Mouse (Mus musculus) CD4-positive, CD25-positive, alpha-beta regulatory T cell, adult 2 months (primary cell): ENCODE measurements around the gene Rhbdf2.
A peak's percentile ranks its signal among the peaks of the same experiment; 100 is the strongest.
"Not testable (repeated sequence)": the region's sequence is repeated elsewhere in the genome, so short reads cannot be mapped to it uniquely, and the experiment has no call there.

Experiments used
- DNase-seq: peaks from one replicate; pipeline ENCODE4 v3.0.0-alpha.2; 2012; ENCODE audit warnings: low read depth, low spot score

The Rhbdf2 gene

GRCm38 (mm10) chr11:116626299-116627071 lies at the start of gene Rhbdf2:
TSS of gene Rhbdf2 (minus strand) at chr11:116627019.
- DNase-seq, result no peak

GRCm38 (mm10) chr11:116676175-116676976 lies 49.6 kb upstream of the Rhbdf2 start:
- no peak for DNase-seq

GRCm38 (mm10) chr11:116675429-116675828 lies 48.6 kb upstream of the Rhbdf2 start:
- DNase-seq, result not testable (repeated sequence)

- no peak for DNase-seq
Observed at GRCm38 (mm10) chr11:116674616-116675379, 48.0 kb upstream of the Rhbdf2 start.

DNA sequence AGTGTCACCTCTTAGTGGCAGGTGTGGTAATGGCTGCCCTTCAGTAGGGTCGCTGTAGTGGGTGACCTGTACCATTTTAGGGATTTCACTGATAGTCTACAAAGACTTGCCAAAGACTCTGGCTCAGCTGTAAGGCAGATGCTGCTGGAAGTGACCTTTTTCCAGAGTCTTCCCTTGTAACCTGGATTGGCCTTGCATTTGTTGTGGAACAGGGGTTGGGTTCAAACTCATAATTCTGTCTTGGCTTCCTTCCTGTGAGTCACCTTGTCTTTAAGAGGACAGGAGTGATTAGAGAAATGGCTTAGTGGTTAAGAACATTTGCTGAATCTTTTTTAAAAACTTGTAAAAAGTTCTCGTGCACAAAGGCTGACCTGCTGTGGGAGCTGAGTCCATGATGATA lies 46.6 kb upstream of the Rhbdf2 start:
- no peak for DNase-seq

- no peak for DNase-seq
Observed at GRCm38 (mm10) chr11:116672595-116672994, 45.8 kb upstream of the Rhbdf2 start.

DNA sequence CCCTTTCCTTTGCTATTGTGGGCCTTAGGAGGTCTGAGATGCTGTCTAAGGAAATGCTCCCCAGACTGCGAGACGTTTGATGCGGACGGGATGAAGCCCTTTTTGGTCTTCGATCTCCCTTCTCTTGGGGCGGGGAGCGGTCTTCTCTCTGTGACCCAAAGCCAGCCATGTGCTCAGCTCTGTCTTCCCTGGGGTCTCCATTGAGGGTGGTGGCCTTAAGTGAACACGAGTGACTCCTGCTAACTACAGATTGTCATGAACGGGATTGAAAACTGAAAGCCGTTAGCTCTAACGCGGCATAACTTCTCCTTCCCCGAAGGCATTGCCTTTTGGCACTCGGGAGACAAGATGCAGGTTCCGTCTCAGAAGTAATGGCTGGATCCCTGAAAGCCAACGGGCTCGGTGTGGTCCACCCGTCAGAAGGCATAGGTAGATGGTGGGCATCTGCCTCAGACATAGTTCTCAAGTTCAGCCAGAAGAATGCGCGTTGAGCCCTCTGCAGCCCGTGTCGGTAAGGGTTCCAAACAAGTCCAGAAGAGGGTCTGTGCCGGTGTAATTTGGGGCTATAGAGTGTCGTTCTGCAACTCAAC lies 45.1 kb upstream of the Rhbdf2 start:
- DNase-seq, result no peak

DNA sequence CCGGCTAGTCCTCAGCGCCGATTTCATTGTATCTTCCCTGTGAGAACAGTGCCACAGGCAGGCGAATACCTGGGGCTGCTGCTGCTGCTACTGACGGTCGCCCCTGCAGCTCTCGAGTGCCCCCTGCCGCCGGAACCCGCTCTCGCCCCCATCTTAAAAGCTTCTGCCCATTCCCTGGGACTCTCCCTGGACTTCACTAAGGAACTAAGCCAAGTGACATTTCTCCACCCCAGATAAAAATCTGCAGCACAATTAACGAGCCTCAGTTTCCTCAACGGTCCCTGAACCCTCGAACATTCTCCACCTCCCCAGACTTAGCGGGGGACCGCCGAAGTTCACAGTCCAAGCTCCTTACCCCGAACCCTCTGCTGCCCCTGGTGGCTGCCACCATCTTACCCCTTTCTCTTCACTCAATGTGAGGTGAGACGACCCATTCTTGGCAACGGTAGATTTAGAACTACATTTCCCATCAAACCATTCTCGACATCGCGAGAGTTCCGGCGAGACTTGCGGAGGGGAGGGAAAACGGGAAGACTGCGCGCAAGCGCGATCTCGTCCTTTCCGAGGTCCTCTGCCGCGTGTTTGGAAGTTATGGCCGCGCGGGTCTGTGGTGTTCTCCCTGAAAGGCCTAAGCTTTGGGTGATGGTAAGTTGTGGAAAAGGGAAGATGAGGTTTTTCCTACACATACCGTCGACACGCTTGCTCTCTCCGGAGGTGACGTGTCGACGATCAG lies 44.5 kb upstream of the Rhbdf2 start:
- DNase-seq, result peak; percentile 100

- DNase-seq, result no peak
Observed at GRCm38 (mm10) chr11:116670386-116670785, 43.6 kb upstream of the Rhbdf2 start.

GRCm38 (mm10) chr11:116669787-116670365 lies 43.1 kb upstream of the Rhbdf2 start:
- peak; percentile 86 for DNase-seq

GRCm38 (mm10) chr11:116669316-116669715 lies 42.5 kb upstream of the Rhbdf2 start:
- DNase-seq, result peak; percentile 18

DNA sequence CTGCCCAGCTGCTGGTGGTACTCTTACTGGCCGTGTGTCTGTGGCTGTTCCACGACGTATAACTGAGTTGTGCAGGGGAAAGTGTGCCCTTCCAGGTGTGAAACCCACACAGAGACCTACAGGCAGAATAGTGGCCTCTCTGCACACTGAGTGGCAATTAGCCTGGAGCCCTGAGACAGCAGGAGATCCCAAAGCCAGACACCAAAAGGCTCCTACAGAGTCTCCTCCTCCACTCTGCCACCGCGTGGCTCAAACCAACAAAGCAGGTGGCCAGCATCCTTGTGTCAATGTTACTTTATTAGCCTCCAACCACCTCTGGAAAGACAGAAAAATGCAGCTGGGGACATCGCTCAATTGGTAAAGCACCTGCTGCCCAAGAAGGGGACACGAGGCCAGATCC lies 42.0 kb upstream of the Rhbdf2 start:
- DNase-seq, result no peak

DNA sequence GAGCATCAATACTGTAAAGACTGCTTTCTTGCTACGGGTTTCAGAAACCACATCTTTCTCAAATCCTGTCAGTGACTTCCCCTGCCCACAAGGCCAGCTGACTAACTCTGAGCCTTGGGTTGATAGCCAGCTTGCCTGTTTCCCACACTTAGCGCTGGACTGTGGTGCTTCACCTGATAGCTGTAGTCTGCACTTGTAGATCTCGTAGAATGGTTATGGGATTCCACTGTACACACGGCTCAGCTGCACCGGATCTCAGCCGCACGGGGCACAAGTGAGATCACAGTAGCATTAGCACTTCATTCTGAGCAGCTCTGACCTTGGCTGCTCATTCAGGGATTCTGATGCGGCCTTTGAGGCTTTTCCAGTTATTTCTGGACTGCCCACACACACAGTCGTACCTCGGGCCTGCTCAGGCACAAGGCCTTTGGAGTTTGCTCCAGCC lies 41.6 kb upstream of the Rhbdf2 start:
- DNase-seq, result no peak

GRCm38 (mm10) chr11:116667930-116668329 lies 41.1 kb upstream of the Rhbdf2 start:
- DNase-seq, result peak; percentile 35

GRCm38 (mm10) chr11:116667012-116667411 lies 40.2 kb upstream of the Rhbdf2 start:
- not testable (repeated sequence) for DNase-seq

DNA sequence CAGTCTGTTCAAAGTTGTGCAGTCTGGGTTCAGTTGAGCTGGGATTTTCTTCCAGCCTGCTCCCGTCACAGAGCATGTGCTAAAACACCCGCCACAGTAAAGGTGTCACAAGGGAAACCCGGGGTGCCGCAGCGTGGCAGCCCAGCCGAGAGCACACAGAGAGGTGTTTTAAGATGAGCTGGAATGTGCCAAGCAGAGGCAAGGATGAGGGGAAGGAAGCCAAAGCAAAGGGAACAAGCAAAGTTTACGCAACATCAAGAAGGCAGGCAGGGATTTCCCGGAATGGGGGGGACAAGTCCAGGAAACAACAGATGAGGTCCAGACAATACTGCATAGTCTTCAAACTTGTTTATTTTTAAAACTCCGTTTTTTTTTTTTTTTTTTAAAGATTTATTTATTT lies 39.7 kb upstream of the Rhbdf2 start:
- no peak for DNase-seq

GRCm38 (mm10) chr11:116665289-116665688 lies 38.5 kb upstream of the Rhbdf2 start:
- DNase-seq, result no peak

DNA sequence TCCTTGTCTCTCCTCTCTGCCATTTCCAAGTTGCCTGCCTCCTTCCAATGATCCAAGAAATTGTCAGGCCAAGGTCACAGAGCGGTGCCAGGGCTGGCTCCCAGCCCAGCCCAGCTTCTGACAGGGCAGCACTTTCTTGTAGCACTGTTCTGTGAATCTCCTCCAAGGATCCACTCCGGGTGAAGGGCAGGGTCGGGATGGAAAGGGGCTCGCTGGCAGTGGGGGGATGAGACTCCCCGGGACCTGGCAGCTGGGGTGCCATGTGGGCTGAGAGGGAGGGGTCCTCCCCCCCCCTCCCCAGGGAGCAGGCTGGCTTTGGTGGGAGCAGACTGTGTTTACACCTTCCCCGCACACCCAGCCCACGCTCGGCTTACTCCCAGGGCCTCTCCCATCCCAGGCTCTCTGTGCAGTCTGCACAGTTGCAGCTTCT lies 35.1 kb upstream of the Rhbdf2 start:
- no peak for DNase-seq

GRCm38 (mm10) chr11:116661291-116661947 lies 34.6 kb upstream of the Rhbdf2 start:
- no peak for DNase-seq

DNA sequence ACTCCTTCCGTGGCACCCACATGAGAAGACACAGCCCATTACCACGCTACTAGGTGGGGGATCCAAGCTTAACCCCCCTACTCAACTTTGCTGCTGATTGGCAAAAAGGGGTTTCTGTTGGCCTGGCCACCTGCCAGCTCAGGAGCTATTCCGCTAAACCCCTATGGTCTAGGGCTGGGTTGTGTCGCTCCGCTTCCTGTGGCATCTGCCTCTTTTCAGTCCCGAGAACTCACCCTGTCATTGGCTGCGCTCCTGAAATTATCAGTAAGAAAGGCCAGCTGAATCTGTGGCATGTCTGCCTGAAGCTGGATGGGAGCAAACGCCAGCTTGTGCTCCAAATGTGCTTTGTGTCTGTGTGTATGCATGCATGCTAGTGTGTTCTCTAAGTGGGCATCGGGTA lies 33.4 kb upstream of the Rhbdf2 start:
- DNase-seq, result no peak
